Mouse (Mus musculus) embryonic facial prominence, embryonic 14.5 days (tissue): ENCODE measurements at regions not wholly inside any gene's neighbourhood (a gene's known extent, or its start where the extent isn't known, plus 50 kb on each side); places are given as distances from the start of the nearest gene placed in this dataset.

Source experiments
- ATAC-seq: fragments of 200-750 bp; cut with Nextera tagmentation; 2 replicates; pipeline ENCODE4 v1.8.0; 2017; ENCODE audit warnings: low read depth, moderate number of reproducible peaks, moderate TSS enrichment
- DNase-seq: peaks from one replicate; pipeline ENCODE4 v3.0.0-alpha.2; 2015; ENCODE audit warnings: low spot score
- H3K27ac ChIP-seq: fragments of 300-500 bp; sonication (generic); replicated peaks from 2 replicates; pipeline ENCODE4 v1.5.1; 2014; ENCODE audit warnings: low read depth, mild to moderate bottlenecking, low read length, moderate library complexity
- H3K27me3 ChIP-seq: fragments of 300-500 bp; sonication (generic); replicated peaks from 2 replicates; pipeline ENCODE4 v1.6.1; 2014; ENCODE audit warnings: low read length; ENCODE audit not compliant: control insufficient read depth, insufficient read depth
- H3K36me3 ChIP-seq: fragments of 300-500 bp; sonication (generic); 2 replicates; pipeline ENCODE4 v1.6.1; 2014; ENCODE audit warnings: low read length, mixed read lengths; ENCODE audit not compliant: control insufficient read depth, insufficient read depth
- H3K4me1 ChIP-seq: fragments of 300-500 bp; sonication (generic); 2 replicates; pipeline ENCODE4 v1.6.1; 2014; ENCODE audit warnings: antibody characterized with exemption, low read length; ENCODE audit not compliant: control insufficient read depth, insufficient read depth
- H3K4me2 ChIP-seq: fragments of 300-500 bp; sonication (generic); 2 replicates; pipeline ENCODE4 v1.6.1; 2014; ENCODE audit warnings: low read depth, mild to moderate bottlenecking, low read length, moderate library complexity, mixed read lengths
- H3K4me3 ChIP-seq: fragments of 300-500 bp; sonication (generic); 2 replicates; pipeline ENCODE4 v1.5.1; 2014; ENCODE audit warnings: low read depth, mild to moderate bottlenecking, low read length
- H3K9ac ChIP-seq: fragments of 300-500 bp; sonication (generic); 2 replicates; pipeline ENCODE4 v1.6.1; 2014; ENCODE audit warnings: low read depth, mild to moderate bottlenecking, low read length, moderate library complexity, mixed read lengths
- H3K9me3 ChIP-seq: fragments of 300-500 bp; sonication (generic); 2 replicates; pipeline ENCODE4 v1.6.1; 2016; ENCODE audit warnings: low read length; ENCODE audit not compliant: control insufficient read depth
- WGBS: fragments of 180-500 bp; shearing (Covaris S2); extraction: QIAGEN DNeasy Blood & Tissue Kit; methylation state at CpG from one replicate; pipeline ENCODE4 v1.1.7; 2014; 5-methylcytosine and 5-hydroxymethylcytosine counted together

GRCm38 (mm10) chr1:88878831-88879230 is 176.8 kb upstream of the Arl4c start:
- H3K36me3 ChIP-seq: no peaks in the 10 kb centered on the region
- 81% methylated on average over 10 of the region's 10 CpGs for WGBS
- no peak overlapping the region for H3K4me2 ChIP-seq
- ATAC-seq: no peak
- no peak for DNase-seq
- no peak overlapping the region for H3K4me3 ChIP-seq
- no peaks in the 10 kb centered on the region for H3K9me3 ChIP-seq
- H3K4me1 ChIP-seq: no peaks in the 10 kb centered on the region; the same call in 1 of the 2 replicates
- no peak overlapping the region for H3K9ac ChIP-seq
- H3K27ac ChIP-seq: no peak overlapping the region
- H3K27me3 ChIP-seq: no peaks in the 10 kb centered on the region

GRCm38 (mm10) chr1:88879367-88879766 is 177.3 kb upstream of the Arl4c start:
- no peaks in the 10 kb centered on the region; the same call in 1 of the 2 replicates for H3K4me1 ChIP-seq
- H3K9ac ChIP-seq: no peak overlapping the region
- H3K4me2 ChIP-seq: no peak overlapping the region
- no peaks in the 10 kb centered on the region for H3K9me3 ChIP-seq
- no peak for ATAC-seq
- H3K27ac ChIP-seq: no peak overlapping the region
- WGBS: 71% methylated on average over 5 of the region's 5 CpGs
- no peak for DNase-seq
- no peaks in the 10 kb centered on the region for H3K36me3 ChIP-seq
- no peaks in the 10 kb centered on the region for H3K27me3 ChIP-seq
- H3K4me3 ChIP-seq: no peak overlapping the region

GRCm38 (mm10) chr1:88891041-88891440 is 179.2 kb upstream of the Sh3bp4 start:
- Histone ChIP-seq H3K4me3 (no peak overlapping the region), H3K9me3 (no peaks in the 10 kb centered on the region)

GRCm38 (mm10) chr1:88902426-88902825 is 167.8 kb upstream of the Sh3bp4 start:
- no peak overlapping the region for H3K27ac ChIP-seq
- H3K9ac ChIP-seq: no peak overlapping the region
- no peaks in the 10 kb centered on the region for H3K27me3 ChIP-seq
- H3K4me1 ChIP-seq: no peaks in the 10 kb centered on the region
- H3K4me2 ChIP-seq: no peak overlapping the region
- no peaks in the 10 kb centered on the region for H3K9me3 ChIP-seq
- no peak overlapping the region for H3K4me3 ChIP-seq
- 86% methylated on average over 8 of the region's 8 CpGs for WGBS
- DNase-seq (no peak), ATAC-seq (no peak)
- H3K36me3 ChIP-seq: no peaks in the 10 kb centered on the region

More at GRCm38 (mm10) chr1:88891041-88891440, 179.2 kb upstream of the Sh3bp4 start:
- 79% methylated on average over 4 of the region's 4 CpGs for WGBS
- no peak overlapping the region for H3K27ac ChIP-seq
- no peaks in the 10 kb centered on the region for H3K36me3 ChIP-seq
- DNase-seq (no peak), ATAC-seq (no peak)
- no peaks in the 10 kb centered on the region for H3K27me3 ChIP-seq
- no peak overlapping the region for H3K4me2 ChIP-seq
- H3K9ac ChIP-seq: no peak overlapping the region
- H3K4me1 ChIP-seq: no peaks in the 10 kb centered on the region

- Histone ChIP-seq H3K9me3 (no peaks in the 10 kb centered on the region), H3K27ac (no peak overlapping the region), H3K4me1 (no peaks in the 10 kb centered on the region), H3K36me3 (no peaks in the 10 kb centered on the region), H3K4me2 (no peak overlapping the region), H3K27me3 (no peaks in the 10 kb centered on the region), H3K4me3 (no peak overlapping the region), H3K9ac (no peak overlapping the region)
- ATAC-seq: no peak
- 85% methylated on average over 14 of the region's 14 CpGs for WGBS
- no peak for DNase-seq
These were observed 162.3 kb upstream of the Sh3bp4 start for GRCm38 (mm10) chr1:88907766-88908463.

GRCm38 (mm10) chr1:88908683-88909082 is 161.5 kb upstream of the Sh3bp4 start:
- no peak overlapping the region for H3K4me2 ChIP-seq
- 58% methylated on average over 8 of the region's 8 CpGs for WGBS
- no peak overlapping the region for H3K27ac ChIP-seq
- no peaks in the 10 kb centered on the region for H3K36me3 ChIP-seq
- no peak overlapping the region for H3K4me3 ChIP-seq
- no peaks in the 10 kb centered on the region for H3K9me3 ChIP-seq
- H3K4me1 ChIP-seq: no peaks in the 10 kb centered on the region
- no peaks in the 10 kb centered on the region for H3K27me3 ChIP-seq
- ATAC-seq (0 out of 2 replicates have a peak, but pooled peaks have one; percentile 26), DNase-seq (peak; percentile 33)
- no peak overlapping the region for H3K9ac ChIP-seq

- DNase-seq (no peak), ATAC-seq (no peak)
- Histone ChIP-seq H3K36me3 (no peaks in the 10 kb centered on the region), H3K9me3 (peaks cover 5% of the 10 kb centered on the region; the same call in 1 of the 2 replicates), H3K9ac (no peak overlapping the region), H3K4me3 (no peak overlapping the region), H3K27ac (no peak overlapping the region), H3K4me2 (no peak overlapping the region), H3K27me3 (no peaks in the 10 kb centered on the region), H3K4me1 (no peaks in the 10 kb centered on the region)
- WGBS: 76% methylated on average over 4 of the region's 4 CpGs
These were observed 160.9 kb upstream of the Sh3bp4 start for GRCm38 (mm10) chr1:88909314-88909713.

GRCm38 (mm10) chr1:88909864-88910573 is 160.2 kb upstream of the Sh3bp4 start:
- ATAC-seq: no peak
- peaks cover 8% of the 10 kb centered on the region; the same call in 1 of the 2 replicates for H3K9me3 ChIP-seq

More at GRCm38 (mm10) chr1:88909864-88910573, 160.2 kb upstream of the Sh3bp4 start:
- 57% methylated on average over 6 of the region's 6 CpGs for WGBS
- DNase-seq: peak; percentile 9
- Histone ChIP-seq H3K27ac (no peak overlapping the region), H3K36me3 (no peaks in the 10 kb centered on the region), H3K4me2 (no peak overlapping the region), H3K27me3 (no peaks in the 10 kb centered on the region), H3K4me1 (no peaks in the 10 kb centered on the region), H3K9ac (no peak overlapping the region), H3K4me3 (no peak overlapping the region)
